Mouse (Mus musculus): Measurements from ENCODE around the gene Omt2b. TPM values are rescaled to one million over a fixed set of nuclear protein-coding genes. Genes with fewer than 3 reads are reported as not detected.
"Not testable (repeated sequence)": the region's sequence is repeated elsewhere in the genome, so short reads cannot be mapped to it uniquely, and the experiment has no call there.

Omt2b gene
- total RNA-seq, 2 experiments from 2014 or later = not detected

DNA sequence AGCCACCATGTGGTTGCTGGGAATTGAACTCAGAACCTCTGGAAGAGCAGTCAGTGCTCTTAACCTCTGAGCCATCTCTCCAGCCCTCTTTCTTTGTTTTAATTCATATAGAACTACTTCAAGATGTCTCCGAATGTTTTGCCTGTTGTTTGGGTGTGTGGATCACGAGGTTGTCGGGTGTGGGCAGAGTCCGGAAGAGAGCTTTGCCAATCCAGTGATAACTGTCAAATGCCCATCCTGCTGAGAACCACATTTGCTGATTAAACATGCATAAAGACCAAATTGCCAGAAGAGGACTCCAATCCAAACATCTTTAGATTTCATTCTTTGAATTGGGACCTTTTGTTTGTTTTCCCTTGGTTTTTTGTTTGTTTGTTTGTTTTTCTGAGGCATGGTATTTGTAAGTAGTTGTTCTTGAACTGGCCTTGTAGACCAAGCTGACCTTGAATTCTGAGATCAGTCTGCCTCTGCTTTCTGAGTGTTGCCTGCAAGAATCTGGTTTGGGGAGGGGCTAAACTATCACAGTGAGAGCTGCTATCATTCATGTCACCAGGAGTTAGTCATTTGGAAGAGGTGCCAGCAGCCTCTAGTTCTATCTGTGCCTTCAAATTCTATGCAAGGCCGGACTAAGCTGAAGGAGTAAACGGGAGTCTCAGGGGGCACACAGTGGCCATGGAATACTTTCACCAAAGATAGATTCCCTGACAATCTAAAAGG is 24.3 kb downstream of the Omt2b start:
- DNase-seq (ENCODE audit: low spot score in 2 of 2) = no peak

DNA sequence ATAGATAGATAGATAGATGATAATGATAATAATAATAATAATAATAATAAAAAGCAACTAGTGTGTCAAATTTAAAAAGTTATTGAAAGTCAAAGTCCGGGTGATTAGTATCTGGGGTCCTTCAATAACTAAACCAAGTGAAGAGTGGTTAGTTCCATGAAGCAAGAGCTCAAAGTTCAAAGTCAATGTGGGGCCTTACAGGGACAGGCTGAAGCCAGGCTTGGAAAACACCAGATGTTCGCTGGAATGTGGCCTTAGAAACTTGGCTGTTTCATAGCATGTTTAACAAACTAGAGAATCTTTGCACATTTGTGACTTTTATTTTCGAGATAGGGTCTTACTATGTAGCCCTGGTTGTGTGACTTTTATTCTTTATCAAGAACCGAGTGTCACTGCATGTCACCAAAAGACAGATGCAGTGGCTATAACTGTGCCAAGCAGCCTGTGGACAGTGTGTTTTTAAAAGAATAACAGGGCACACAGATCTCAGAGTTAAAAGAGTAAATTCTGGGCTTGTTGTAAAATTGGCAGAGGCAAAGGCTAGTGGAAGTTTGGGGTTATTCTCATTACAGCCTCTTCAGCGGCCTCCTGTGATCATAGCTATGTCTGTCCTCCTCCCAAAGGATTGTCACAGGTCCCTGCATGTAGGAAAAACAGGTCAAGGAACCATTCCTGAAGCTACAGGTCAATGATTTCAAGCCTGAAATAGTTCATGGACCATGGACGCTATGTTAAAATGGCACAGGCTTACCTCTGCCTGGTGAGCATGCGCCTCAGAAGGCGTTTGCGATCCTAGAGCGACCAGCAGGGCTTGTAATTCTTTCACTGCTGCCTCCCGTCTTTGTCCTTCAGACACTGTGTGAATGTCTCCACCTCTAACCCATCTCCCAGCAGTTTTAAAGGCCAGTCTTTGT is 27.5 kb downstream of the Omt2b start:
- DNase-seq (ENCODE audit: low spot score in 2 of 2) = no peak

- no peak for DNase-seq (ENCODE audit: low spot score in 2 of 2)
Observed at GRCm38 (mm10) chr9:78355611-78356010, 28.2 kb downstream of the Omt2b start, which contains the start of gene Gsta2. TSS of gene Gsta2 (minus strand) at chr9:78355788.

DNA sequence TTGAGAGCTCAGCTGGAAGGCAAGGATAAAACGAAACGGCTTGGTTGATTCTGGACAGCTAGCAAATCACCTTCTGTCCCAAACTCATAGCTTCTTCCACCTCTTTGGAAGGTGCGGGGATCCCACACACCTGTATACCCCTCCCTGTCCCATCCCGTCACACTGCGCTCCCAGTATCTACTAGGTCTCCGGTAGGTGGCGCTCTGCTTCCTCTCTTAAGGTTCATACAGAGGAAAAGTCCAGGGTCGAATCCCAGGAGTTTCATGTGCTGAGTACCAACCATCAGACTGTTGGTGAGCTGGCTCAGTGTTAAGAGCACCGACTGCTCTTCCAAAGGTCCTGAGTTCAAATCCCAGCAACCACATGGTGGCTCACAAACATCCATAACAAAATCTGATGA is 30.7 kb downstream of the Omt2b start:
- DNase-seq (ENCODE audit: low spot score in 2 of 2) = peak; percentile 17 to 46

DNA sequence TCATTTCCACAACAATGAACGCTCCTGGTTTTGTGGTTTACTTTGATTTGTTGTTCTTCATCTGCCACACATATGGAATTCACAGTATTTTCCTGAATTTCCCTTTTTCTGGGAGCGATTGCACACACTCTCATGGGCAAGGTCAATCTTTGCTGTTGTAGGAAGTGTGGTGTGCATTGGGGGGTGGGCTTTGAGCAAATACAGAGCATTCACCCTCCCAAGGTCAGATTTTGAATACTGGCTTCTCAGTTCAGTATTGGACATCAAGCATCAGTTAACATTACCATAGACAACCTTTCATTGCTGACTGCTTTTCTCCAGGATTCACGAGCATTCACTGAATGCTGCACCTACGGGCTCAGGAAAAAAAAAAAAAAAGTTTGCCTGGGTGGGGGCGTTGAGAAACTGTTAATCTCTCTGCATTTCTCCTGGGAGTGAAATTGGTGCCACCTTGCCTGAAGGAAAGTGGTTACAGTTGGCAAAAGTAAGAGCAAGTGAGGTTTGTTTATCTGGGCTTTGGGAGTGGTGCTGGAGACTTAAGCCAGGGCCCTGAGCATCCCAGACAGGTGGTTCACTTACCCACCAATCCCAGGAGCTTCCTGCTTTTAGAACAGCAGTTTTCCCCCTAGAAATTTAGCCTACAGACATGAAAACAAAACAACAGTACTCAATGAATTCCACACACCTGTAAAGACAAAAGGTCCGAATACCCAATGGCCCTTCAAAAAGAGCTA is 32.5 kb downstream of the Omt2b start:
- DNase-seq (ENCODE audit: low spot score in 2 of 2) = no peak

GRCm38 (mm10) chr9:78360484-78360872 is 33.1 kb downstream of the Omt2b start:
- DNase-seq (ENCODE audit: low spot score in 2 of 2) = no peak

DNA sequence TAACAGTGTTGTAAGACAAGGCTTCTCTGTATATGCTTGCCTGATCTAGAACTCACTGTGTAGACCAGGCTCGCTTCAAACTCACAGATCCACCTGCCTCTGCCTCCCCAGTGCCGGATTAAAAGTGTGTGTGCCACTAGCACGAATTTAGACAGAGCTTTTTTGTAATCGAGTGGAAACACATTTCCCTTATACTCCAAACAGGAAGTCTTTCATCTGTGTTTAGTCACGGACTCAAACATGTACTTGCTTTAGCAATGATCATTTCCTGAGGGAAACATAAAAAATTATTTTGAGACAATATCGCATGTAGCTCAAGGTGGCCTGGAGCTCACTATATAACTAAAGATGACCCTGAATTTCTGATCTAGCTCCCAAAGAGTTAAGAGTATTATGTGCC is 36.0 kb downstream of the Omt2b start:
- no peak for DNase-seq (ENCODE audit: low spot score in 2 of 2)

DNA sequence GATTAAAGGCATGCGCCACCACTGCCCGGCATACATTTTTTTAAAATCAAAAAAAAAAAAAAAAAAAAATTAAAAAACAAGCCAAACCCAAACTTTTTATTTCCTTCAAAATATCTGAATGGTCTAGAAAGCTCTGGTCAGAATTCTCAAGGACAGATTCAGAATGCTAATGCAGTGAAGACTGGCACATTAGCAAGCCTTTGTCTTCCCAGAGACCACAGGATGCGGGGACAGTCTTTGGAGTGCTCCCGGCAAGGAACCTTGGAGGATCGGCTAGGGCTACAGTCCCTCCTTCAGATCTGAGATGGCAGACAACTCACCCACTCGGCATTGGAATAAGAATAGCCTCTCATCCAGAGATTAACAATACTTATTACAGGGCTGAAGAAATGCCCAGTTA is 37.3 kb downstream of the Omt2b start:
- no peak for DNase-seq (ENCODE audit: low spot score in 2 of 2)

- no peak for DNase-seq (ENCODE audit: low spot score in 2 of 2)
Observed at GRCm38 (mm10) chr9:78365850-78366544, 38.6 kb downstream of the Omt2b start.

GRCm38 (mm10) chr9:78367959-78368358 is 40.6 kb downstream of the Omt2b start, which contains the start of gene Dppa5a:
TSS of gene Dppa5a (minus strand) at chr9:78368177.
- DNase-seq (ENCODE audit: low spot score in 2 of 2) = not testable (repeated sequence)

GRCm38 (mm10) chr9:78368671-78369293 is 41.4 kb downstream of the Omt2b start:
- no peak for DNase-seq (ENCODE audit: low spot score in 2 of 2)

- no peak for DNase-seq (ENCODE audit: low spot score in 2 of 2)
Observed at GRCm38 (mm10) chr9:78369349-78369748, 42.0 kb downstream of the Omt2b start.

GRCm38 (mm10) chr9:78369786-78370185 is 42.4 kb downstream of the Omt2b start:
- DNase-seq (ENCODE audit: low spot score in 2 of 2) = no peak

DNA sequence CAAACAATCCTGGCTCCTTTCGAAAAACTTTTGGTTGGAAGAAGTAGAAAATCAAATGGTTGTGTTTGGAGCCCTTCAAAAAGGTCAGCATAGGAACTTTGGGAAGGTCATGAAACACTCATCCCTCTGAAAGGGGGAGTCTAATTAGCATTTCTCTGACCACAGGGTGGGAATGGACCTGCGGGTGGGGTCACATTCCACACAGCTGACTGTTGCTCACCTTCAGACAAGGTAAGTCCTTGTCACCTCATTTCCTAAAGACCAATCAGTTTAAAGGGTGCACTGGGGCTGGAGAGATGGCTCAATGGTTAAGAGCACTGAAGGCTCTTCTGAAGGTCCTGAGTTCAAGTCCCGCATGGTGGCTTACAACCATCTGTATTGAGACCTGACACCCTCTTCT is 44.1 kb downstream of the Omt2b start:
- no peak for DNase-seq (ENCODE audit: low spot score in 2 of 2)

DNA sequence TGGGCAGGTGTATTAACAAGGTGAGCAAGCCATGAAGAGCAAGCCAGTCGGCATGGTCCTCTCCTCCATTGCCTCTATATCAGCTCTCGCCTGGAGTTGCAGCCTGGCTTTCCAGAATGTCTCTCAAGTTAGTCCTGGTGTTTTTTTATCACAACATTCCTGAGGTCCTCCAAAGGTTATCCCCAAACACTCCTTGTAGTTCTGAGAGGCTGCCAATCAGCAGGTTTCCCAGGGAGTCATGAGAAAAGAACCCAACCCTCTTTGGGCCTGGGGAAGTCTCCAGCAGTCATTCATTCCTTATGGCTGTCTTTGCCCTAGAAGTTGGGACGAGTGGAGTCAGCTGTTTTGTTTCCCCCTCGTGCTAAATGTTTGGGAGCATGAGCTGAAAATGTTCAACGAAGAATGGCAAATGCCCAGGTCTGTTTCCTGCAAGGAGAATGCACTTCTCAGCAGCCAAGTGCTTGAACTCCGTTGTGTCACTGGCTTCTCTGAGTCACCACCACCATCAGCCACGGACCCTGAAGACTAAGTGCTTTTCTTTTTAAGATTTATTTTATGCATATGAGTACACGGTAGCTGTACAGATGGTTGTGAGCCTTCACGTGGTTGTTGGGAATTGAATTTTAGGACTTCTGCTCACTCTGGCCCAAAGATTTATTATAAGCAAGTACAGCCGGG is 45.6 kb downstream of the Omt2b start:
- no peak for DNase-seq (ENCODE audit: low spot score in 2 of 2)

GRCm38 (mm10) chr9:78374397-78374796 is 47.0 kb downstream of the Omt2b start:
- no peak for DNase-seq (ENCODE audit: low spot score in 2 of 2)

- DNase-seq (ENCODE audit: low spot score in 2 of 2) = no peak
Observed at GRCm38 (mm10) chr9:78374885-78375389, 47.5 kb downstream of the Omt2b start.

DNA sequence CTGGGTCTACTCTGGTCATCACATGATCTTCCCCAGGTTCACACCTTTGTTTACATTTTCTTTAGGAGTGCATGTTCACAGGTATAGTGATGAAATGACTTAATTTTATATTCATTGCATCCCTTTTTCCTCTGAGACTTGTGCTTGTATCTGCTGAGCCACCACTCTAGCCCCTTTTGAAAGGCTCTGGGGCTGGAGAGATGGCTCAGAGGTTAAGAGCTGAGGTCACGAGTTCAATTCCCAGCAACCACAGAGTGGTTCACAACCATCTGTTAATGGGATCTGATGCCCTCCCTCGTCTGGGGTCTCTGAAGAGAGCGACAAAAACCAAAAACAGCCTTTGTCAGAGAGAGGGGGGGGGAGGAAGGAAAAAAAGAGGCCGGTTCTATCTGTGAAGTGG is 48.1 kb downstream of the Omt2b start:
- no peak for DNase-seq (ENCODE audit: low spot score in 2 of 2)

- no peak for DNase-seq (ENCODE audit: low spot score in 2 of 2)
Observed at GRCm38 (mm10) chr9:78377546-78377945, 50.2 kb downstream of the Omt2b start.

Data from layer of hippocampus, postnatal 14 days (tissue).